Mouse (Mus musculus) intestine, embryonic 14.5 days (tissue): Measurements from ENCODE around the gene Bcl2l12. TPM values are rescaled to one million over a fixed set of nuclear protein-coding genes. Genes with fewer than 3 reads are reported as not detected.
"Not testable (repeated sequence)": the region's sequence is repeated elsewhere in the genome, so short reads cannot be mapped to it uniquely, and the experiment has no call there.

Experiments used
- ATAC-seq: fragments of 200-750 bp; cut with Nextera tagmentation; replicated peaks from 2 replicates; pipeline ENCODE4 v1.8.0; 2017; ENCODE audit warnings: low read depth, moderate number of reproducible peaks, moderate TSS enrichment, moderate library complexity; ENCODE audit not compliant: low FRiP score, low TSS enrichment
- DNase-seq: peaks from one replicate; pipeline ENCODE4 v3.0.0-alpha.2; 2018; ENCODE audit warnings: low spot score
- H3K27ac ChIP-seq: fragments of 300-500 bp; sonication (generic); 2 replicates; pipeline ENCODE4 v1.5.1; 2014; ENCODE audit warnings: low read depth, mild to moderate bottlenecking, control low read depth
- H3K27me3 ChIP-seq: fragments of 300-500 bp; sonication (generic); replicated peaks from 2 replicates; pipeline ENCODE4 v1.6.1; 2014; ENCODE audit warnings: low read length, control low read depth; ENCODE audit not compliant: control insufficient read depth, insufficient read depth
- H3K36me3 ChIP-seq: fragments of 300-500 bp; sonication (generic); 2 replicates; pipeline ENCODE4 v1.6.1; 2014; ENCODE audit warnings: low read length, control low read depth; ENCODE audit not compliant: control insufficient read depth, insufficient read depth
- H3K4me1 ChIP-seq: fragments of 300-500 bp; sonication (generic); replicated peaks from 2 replicates; pipeline ENCODE4 v1.6.1; 2014; ENCODE audit warnings: low read length, control low read depth, mixed read lengths; ENCODE audit not compliant: control insufficient read depth, insufficient read depth
- H3K4me2 ChIP-seq: fragments of 300-500 bp; sonication (generic); 2 replicates; pipeline ENCODE4 v1.6.1; 2014; ENCODE audit warnings: low read length
- H3K4me3 ChIP-seq: fragments of 300-500 bp; sonication (generic); 2 replicates; pipeline ENCODE4 v1.5.1; 2014; ENCODE audit warnings: low read depth, low read length, control low read depth, mixed read lengths
- H3K9ac ChIP-seq: fragments of 300-500 bp; sonication (generic); 2 replicates; pipeline ENCODE4 v1.6.1; 2014; ENCODE audit warnings: mild to moderate bottlenecking, low read length
- H3K9me3 ChIP-seq: fragments of 300-500 bp; sonication (generic); 2 replicates; pipeline ENCODE4 v1.6.1; 2016; ENCODE audit warnings: low read length, control low read depth; ENCODE audit not compliant: control insufficient read depth
- WGBS: fragments of 180-500 bp; shearing (Covaris S2); extraction: QIAGEN DNeasy Blood & Tissue Kit; methylation state at CpG from one replicate; pipeline ENCODE4 v1.1.7; 2014; 5-methylcytosine and 5-hydroxymethylcytosine counted together
- polyA plus RNA-seq: library from polyadenylated mRNA; unstranded; fragments of >200 nt; fragmentation: Nextera tagmentation; extraction: Ambion mirVana; gene quantifications from 2 replicates; pipeline ENCODE4 v1.2.1, GENCODE M21; 2014

Gene Bcl2l12
- polyA plus RNA-seq, 1 experiment from 2014 or later = 54.3 TPM

DNA sequence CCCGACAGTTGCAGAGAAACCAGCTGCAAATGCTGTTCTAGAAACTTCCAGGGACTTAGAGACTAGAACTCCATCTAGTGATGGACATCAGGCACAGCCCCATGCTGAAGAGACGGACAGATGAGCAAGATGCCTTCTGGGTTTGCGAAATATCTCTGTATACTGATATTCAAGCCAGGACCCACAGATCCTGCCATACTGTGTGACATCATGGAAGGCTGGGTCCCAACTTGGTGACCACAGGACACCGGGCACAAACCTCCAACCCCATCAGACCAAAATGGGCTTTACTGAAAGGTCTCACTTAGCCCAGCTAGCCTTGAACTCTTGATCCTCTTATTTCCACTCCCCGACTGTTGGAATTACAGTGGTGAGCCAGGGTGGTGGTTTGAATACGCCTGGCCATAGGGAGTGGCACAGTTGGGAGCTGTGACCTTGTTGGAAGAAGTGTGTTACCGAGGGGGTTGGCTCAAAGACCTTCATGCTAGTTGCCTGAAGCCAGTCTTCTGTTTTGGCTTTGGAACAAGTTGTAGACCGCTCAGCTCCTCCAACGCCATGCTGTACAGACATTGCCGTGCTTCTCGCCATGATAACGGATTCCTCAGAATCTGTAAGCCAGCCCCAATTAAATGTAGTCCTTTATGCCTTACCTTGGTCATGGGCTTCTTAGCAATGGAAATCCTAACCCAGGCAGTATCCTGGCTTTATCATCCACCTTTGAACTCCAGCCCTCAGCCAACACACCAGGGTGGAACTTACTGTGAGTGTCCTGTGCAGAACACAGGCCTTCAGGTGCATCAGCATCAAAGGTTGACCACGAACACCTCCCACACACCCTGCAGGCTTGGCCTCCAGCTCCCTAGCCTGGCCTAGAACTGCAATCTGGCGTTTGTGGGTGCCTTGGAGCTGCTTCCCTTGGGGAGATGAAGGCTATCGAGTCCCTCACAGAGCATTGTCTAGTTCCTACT lies 26.1 kb upstream of the Bcl2l12 start:
- peaks cover 29% of the 10 kb centered on the region for H3K36me3 ChIP-seq
- H3K9ac ChIP-seq = no peak overlapping the region
- H3K27ac ChIP-seq = no peak overlapping the region
- no peaks in the 10 kb centered on the region for H3K9me3 ChIP-seq
- 86% methylated on average over 15 of the region's 15 CpGs for WGBS
- DNase-seq = no peak
- no peaks in the 10 kb centered on the region for H3K4me1 ChIP-seq
- H3K4me3 ChIP-seq = no peak overlapping the region
- no peaks in the 10 kb centered on the region for H3K27me3 ChIP-seq
- no peak for ATAC-seq
- no peak overlapping the region for H3K4me2 ChIP-seq

DNA sequence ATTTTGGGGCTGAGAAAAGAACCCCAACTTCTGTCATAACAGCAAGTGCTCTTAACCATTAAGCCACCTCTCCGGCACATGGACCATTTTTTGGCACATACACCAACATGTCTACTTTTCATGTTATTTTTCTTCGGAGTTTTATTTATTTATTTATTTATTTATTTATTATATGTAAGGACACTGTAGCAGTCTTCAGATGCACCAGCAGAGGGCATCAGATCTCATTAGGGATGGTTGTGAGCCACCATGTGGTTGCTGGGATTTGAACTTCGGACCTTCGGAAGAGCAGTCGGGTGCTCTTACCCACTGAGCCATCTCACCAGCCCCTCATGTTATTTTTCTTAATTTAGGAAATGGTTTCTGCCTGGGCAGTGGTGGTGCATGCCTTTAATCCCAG lies 25.2 kb upstream of the Bcl2l12 start:
- H3K27me3 ChIP-seq, H3K27ac ChIP-seq, ATAC-seq, DNase-seq, H3K9me3 ChIP-seq, H3K4me2 ChIP-seq, H3K4me1 ChIP-seq, H3K4me3 ChIP-seq, H3K9ac ChIP-seq: not testable (repeated sequence)
- H3K36me3 ChIP-seq = peaks cover 21% of the 10 kb centered on the region
- WGBS = 76% methylated on average over 5 of the region's 5 CpGs

DNA sequence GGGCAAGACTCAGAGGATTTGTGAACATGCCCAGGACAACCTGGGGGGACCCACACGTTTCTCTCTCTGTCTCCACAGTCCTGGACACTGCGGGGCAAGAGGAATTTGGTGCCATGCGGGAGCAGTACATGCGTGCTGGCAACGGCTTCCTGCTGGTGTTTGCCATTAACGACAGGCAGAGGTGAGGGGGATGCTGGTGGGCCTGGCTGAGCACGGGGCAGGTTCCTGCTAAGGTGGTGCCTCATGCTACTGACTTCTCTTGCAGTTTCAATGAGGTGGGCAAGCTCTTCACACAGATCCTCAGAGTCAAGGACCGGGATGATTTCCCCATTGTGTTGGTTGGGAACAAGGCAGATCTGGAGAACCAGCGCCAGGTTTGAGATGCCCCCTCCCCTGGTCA lies 21.7 kb upstream of the Bcl2l12 start:
- H3K4me3 ChIP-seq = no peak overlapping the region
- peaks cover 12% of the 10 kb centered on the region for H3K4me1 ChIP-seq
- H3K4me2 ChIP-seq = no peak overlapping the region
- DNase-seq (no peak), ATAC-seq (no peak)
- WGBS = 74% methylated on average over 9 of the region's 9 CpGs
- H3K9ac ChIP-seq = no peak overlapping the region
- H3K27me3 ChIP-seq = no peaks in the 10 kb centered on the region
- no peaks in the 10 kb centered on the region for H3K9me3 ChIP-seq
- no peak overlapping the region for H3K27ac ChIP-seq
- no peaks in the 10 kb centered on the region for H3K36me3 ChIP-seq

DNA sequence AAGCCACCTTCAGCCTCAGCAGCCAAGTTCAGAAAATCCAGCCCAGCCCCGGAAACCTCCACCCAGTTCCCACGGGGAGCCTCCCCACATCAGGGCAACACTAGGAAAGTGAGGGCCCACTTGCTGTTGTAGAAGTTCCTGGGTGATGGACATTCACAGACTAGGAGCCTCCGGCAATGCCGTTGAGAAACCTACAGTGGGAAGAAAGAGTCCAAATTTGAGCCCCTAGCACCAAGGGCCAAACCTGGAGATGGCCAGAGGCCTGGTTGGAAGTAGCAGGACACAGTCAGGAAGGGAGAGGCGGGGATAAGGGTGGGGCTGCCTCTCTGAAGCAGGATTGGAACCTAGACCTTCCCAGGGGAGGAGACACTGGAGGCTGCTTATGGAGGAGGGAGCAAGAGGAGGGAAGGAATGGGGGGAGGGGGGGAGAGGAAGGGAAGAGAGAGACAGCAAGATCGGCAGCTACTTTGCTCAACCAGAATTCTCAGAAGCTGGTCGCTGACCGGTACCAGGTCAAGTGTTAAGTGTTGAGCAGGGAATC lies 20.6 kb upstream of the Bcl2l12 start:
- Histone ChIP-seq H3K4me1 (peaks cover 18% of the 10 kb centered on the region), H3K4me3 (peak overlapping the region; percentile 99; the same call in 1 of the 2 replicates), H3K27ac (peak overlapping the region; percentile 65; the same call in 1 of the 2 replicates), H3K9me3 (no peaks in the 10 kb centered on the region), H3K36me3 (0 out of 2 replicates have a peak, but pooled peaks cover under 1% of the 10 kb centered on the region), H3K9ac (no peak overlapping the region), H3K4me2 (peak overlapping the region; percentile 50), H3K27me3 (no peaks in the 10 kb centered on the region)
- ATAC-seq (no peak), DNase-seq (no peak)
- WGBS = 33% methylated on average over 8 of the region's 8 CpGs

DNA sequence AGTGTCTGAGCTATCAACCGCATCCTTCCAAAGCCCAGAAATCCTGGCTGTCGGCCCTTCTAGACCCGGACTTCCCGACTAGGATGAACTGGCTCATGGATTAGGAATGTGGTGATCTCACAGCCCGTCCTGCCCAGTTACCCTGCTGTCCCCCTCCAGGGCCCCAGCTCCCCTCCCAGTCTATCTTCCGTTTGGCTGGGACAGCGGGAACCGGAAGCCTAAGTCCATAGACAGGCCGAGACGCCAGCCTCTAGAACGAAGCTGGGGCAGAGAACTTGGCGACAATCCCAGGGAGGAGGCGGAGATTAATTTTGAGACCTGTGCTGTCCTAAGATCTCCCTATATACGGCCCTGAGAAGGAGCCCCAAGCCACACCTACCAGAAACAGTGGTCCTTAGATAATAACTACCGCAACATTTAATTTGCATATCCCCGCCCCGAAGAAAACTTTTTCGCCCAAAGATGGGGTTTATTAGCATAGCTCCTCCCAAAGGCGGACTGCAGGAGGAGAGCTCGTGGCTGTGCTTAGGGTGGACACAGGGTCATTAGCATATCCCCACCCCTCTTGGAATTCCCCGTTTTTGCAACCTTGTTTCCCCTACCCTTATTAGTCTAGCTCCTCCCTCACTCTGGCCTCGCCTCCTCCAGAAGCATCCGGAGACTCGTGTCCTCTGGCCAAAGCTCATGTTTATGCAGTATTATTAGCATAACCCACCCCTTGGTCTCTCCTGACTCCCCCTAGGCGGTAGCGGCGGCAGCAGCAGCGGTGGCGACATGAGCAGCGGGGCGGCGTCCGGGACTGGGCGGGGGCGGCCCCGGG lies 18.9 kb upstream of the Bcl2l12 start, which contains the start of gene Rras:
Gene Rras (plus strand): TSS at position 720 of the 820 bp plus-strand sequence.
- Histone ChIP-seq H3K4me3 (peak within 1 kb of the TSS; percentile 99), H3K9ac (peak within 1 kb of the TSS; percentile 39), H3K27me3 (no peaks in the 10 kb centered on the region), H3K4me1 (peaks cover 18% of the 10 kb centered on the region), H3K9me3 (no peaks in the 10 kb centered on the region), H3K27ac (peak within 1 kb of the TSS; percentile 95), H3K4me2 (peak within 1 kb of the TSS; percentile 50), H3K36me3 (peaks cover 17% of the 10 kb centered on the region)
- ATAC-seq (peak; percentile 89), DNase-seq (peak; percentile 95)
- under 1% methylated on average over 36 of the region's 36 CpGs for WGBS

DNA sequence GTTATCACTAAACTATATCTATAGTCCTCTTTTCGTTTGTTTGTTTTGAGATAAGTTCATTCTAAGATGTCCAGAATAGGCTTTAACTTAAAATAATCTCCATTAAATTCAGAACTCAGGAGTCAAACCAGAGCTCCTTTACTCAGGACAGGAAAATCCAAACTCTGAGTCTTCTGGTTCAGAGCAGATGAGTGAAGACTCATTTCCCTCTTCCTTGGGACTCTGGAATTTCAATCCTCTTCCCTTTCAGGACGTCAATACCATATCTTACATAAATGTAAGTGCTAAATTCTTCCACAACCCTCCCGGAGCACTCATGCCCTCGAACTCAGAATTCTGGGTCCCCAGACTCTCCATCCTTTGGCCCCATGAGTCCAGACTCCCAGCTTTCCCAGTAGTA lies 18.2 kb upstream of the Bcl2l12 start:
- H3K9me3 ChIP-seq = no peaks in the 10 kb centered on the region
- peak overlapping the region; percentile 95 for H3K27ac ChIP-seq
- H3K9ac ChIP-seq = peak overlapping the region; percentile 39
- WGBS = 1% methylated on average over 4 of the region's 4 CpGs
- H3K36me3 ChIP-seq = peaks cover 24% of the 10 kb centered on the region
- ATAC-seq = no peak
- no peak for DNase-seq
- peak overlapping the region; percentile 99 for H3K4me3 ChIP-seq
- H3K4me2 ChIP-seq = peak overlapping the region; percentile 50
- peaks cover 18% of the 10 kb centered on the region for H3K4me1 ChIP-seq
- H3K27me3 ChIP-seq = no peaks in the 10 kb centered on the region

DNA sequence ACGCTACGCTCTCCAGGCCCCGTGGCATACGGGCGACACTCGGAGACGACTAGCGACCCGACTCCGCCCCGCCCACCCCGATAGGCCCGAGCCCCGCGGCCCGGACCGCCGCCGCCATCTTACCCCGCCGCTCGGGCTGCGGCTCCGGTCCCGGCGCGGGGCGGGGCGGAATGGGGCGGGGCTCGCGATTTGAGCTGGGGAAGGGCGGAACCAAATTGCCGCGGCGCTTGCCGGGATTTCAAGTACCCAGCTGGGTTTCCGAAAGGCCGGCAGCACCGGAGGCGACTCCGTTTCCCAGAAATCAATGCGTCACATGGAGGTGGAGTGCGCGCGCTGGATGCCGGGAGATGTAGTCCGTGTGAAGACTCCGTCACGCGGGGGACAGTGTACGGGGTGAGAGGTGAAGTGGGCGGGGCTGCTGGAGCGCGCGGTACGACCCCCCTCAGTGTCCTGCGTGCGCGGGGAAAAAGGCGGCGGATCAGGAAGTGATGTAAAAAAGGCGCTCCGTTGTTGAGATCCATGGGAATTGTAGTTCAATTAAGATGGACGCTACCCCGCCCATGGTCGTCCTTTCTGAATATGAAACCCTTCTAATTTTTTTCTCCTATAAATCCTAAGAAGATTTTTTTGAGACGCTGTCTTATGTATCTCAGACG lies 17.6 kb upstream of the Bcl2l12 start, which contains the start of gene Scaf1:
Gene Scaf1 (minus strand): TSS at position 407 of the 656 bp plus-strand sequence.
- peaks cover 18% of the 10 kb centered on the region for H3K4me1 ChIP-seq
- peak within 1 kb of the TSS; percentile 99 for H3K4me3 ChIP-seq
- peak within 1 kb of the TSS; percentile 96 for H3K9ac ChIP-seq
- peak within 1 kb of the TSS; percentile 95 for H3K27ac ChIP-seq
- H3K9me3 ChIP-seq = no peaks in the 10 kb centered on the region
- no peaks in the 10 kb centered on the region for H3K27me3 ChIP-seq
- H3K36me3 ChIP-seq = peaks cover 30% of the 10 kb centered on the region
- DNase-seq (peak; percentile 98), ATAC-seq (peak; percentile 81)
- under 1% methylated on average over 69 of the region's 69 CpGs for WGBS
- H3K4me2 ChIP-seq = peak within 1 kb of the TSS; percentile 64
